Mouse (Mus musculus) liver, adult 2 months (tissue): ENCODE data around the gene Atp6v0b.

Source experiments
- CTCF ChIP-seq: fragments of 200-500 bp; IDR thresholded peaks from 2 replicates; pipeline ENCODE4 v1.5.1; 2011; ENCODE audit warnings: low read depth, low read length, control low read depth
- POLR2A ChIP-seq: fragments of 200-500 bp; IDR thresholded peaks from 2 replicates; pipeline ENCODE4 v1.6.1; 2011; ENCODE audit warnings: low read length, control low read depth; ENCODE audit not compliant: insufficient read depth; ENCODE audit errors: extremely low read depth

DNA sequence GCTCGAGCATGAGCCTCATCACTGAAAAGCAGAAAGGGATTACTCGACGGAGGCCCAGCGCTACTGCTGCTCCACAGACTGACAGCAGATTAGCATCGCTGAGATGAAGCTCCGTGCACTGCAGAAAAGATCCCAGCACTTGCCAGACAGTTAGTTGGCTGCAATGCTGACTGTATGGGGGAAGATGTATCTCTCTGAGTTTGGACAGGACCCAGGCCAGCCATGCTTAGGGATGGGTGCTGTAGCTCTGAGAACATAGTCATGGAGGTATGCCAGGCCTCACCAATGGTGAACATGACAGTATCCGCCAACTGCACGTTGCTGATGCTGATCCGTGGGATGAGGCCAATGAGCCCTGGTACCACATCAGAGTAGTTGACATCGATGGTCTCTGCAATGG lies 17.0 kb upstream of the Atp6v0b start:
- TF ChIP-seq CTCF = no peak
- TF ChIP-seq POLR2A = no peak
